Mouse (Mus musculus): Measurements from ENCODE around the gene Gm3435.
A peak's percentile ranks its signal among the peaks of the same experiment; 100 is the strongest.
"Not testable (repeated sequence)": the region's sequence is repeated elsewhere in the genome, so short reads cannot be mapped to it uniquely, and the experiment has no call there.

Gm3435 gene

DNA sequence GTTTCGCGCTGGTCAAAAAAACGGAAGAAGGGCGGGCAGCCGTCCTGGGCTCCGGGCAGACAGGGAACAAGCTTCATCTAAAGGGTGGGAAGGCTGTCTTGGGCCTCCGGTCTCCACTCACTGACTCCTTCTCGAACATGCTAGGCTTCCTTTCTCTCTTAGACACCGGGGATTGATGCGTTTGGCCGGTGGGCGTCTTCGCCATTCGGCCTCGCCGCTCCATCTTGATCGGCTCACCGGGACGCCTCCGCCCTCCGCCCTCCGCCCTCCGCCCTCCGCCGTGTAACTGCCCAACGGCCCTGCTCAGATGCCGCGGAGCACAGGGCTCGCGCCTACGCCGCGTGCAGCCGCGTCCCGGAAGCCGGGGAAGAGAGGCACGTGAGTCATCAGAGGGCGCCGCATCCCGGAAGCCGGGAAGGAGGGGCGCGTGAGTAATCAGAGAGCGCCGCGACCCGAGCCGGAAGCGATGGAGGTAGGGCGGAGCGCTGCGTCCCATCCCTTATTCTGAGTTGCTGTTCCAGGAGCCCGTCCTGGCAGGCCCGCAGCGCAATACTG, 31.3 kb downstream of the Gm3435 start, which contains the start of the genes Ermard, Tcte3 and Gm3448:
TSS of gene Ermard (plus strand) at position 34 of the 555 bp plus-strand sequence.
TSS of gene Tcte3 (minus strand) at position 314 of the 555 bp plus-strand sequence.
TSS of gene Gm3448 (minus strand) at position 363 of the 555 bp plus-strand sequence.
- DNase-seq = peak; percentile 54 to 55

DNA sequence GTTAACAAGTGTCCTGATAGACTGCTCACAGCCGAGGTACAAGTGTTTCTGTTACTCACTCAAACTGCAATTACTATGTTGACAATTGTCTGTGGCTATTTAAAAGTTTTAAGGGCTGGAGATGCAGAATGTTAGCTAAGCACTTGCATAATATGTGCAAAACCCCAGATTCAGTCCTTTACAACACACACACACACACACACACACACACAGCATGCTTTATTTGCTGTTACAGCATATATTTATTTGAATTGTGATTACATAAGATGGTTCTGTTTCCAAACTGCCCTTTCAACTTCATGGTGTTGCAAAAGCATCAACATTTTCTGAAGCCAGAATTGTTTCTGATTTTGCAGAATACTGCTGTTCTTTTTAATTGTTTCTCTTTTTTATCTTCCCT, 40.4 kb downstream of the Gm3435 start:
- not testable (repeated sequence) for DNase-seq

DNA sequence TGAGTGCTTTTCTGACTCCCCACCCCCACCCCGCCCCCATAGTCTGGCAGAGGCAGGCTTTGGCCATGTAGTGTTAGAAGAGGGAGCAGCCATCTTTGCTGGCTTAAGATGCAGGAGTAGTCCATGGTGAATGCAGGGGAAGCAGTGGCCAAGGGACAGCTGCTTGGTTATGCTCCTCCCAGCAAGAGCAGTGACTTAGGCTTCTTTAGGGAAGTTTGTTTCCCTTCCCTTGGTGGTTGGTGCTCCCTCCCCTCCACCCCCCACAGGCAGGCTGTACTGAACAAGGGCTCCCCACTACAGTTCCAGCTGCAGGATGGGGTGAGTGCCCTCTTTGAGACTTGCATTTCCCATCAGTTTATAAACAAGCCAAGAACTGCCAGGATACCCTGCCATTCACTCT, 42.8 kb downstream of the Gm3435 start:
- DNase-seq = not testable (repeated sequence)

DNA sequence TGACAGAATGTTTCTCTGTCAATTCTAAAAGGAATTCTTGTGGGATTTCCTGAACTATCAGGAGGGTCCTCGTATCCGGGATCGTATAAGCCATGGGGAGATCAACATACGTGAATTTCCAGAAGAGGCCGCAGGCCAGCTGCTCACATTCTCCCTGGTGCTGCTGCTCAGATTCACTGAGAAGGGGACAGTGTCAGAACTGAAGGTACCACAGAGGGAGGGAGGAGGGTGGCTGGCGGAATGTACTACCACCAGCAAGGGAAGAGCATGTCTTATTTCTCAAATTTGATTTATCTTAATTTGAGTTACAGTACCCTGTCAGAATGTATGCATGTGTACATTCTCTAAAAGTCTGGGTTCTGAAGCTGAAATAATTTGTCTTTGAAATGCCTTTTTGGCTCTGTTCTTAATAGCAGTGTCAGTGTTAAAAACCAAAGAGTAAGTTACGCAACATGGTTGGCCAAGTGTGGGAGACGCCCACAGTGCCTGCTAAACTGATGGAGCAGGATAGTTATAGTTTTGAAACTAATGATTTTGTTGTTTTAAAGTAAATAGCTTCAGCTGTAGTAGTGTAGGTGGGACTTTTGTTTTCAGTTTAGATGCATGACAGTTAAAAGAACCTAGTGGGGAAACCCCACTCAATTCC, 43.3 kb downstream of the Gm3435 start:
- not testable (repeated sequence) for DNase-seq

DNA sequence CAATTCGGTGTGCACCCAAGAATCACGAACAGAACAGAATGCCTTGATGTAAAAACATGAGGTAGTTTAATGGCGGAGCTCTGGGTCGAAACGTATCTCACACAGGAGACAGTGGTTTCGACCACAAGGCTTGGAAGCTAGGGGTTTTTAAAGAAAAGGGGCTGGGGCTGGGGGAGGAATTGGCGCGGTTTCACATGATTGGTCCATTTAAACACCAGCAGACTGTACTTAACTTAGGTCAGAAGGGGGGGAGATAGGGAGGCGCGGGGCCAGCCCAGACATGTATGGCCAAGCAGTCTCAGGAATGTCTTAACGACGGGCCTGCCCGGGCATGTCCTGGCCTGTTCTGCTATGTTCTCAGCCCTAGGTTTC, 43.8 kb downstream of the Gm3435 start:
- not testable (repeated sequence) for DNase-seq

DNA sequence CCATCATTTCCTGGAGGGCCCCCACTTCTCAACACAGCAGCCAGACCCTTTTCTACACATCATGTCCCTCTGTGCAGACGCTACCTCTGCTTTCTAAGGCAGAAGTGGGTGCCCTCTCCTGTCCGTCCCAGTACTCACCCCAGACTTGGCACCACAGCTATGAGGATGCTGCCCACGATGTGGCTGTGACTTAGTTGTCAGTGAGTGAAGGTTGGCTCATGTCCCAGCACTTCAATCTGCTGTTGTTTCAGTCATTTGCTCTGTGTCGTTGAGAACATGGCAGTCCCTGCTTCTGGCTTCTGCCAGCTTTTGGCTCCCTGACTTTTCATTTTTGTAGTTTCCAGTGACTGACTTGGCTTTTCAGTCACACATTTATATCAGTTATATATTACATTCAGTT, 45.9 kb downstream of the Gm3435 start:
- DNase-seq = no peak

DNA sequence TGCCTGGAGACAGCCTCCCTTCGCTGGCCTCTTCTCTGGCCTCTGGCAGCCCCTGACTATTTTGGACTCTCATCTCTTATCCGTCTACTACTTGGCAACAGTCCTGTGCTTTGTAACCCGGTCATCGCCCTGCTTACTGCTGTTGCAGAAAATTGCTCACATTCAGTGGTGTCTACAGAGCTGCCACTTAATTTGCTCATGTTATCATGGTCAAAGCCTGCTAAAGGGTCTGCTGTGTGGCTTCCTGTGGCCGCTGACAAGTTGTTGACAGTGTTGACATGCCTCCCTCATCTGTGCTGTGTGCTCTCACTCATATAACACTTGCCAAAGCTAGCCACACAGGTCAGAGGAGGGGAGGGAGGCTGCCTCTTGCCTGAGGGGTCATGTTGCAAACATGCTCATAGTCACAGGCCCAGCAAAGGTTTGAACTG, 48.2 kb downstream of the Gm3435 start:
- no peak for DNase-seq

DNA sequence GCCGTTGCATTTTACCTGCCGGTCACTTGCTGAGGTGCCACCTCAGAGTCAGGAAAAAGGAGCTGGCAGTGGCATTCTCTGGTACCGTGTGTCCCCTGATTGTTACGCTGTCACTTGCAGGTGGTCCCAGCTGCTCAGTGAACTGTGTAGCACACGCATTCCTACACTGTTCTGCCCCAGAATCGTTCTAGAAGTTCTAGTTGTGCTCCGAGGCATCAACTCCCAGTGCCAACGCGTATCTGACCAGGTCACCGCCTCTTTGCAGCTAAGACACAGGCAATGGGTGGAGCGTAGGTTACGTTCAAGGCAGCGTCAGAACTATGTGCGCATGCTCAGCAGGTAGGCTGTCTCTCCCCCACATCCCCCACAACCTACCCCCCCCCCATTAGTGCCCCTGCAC, 49.7 kb downstream of the Gm3435 start:
- DNase-seq = no peak

DNA sequence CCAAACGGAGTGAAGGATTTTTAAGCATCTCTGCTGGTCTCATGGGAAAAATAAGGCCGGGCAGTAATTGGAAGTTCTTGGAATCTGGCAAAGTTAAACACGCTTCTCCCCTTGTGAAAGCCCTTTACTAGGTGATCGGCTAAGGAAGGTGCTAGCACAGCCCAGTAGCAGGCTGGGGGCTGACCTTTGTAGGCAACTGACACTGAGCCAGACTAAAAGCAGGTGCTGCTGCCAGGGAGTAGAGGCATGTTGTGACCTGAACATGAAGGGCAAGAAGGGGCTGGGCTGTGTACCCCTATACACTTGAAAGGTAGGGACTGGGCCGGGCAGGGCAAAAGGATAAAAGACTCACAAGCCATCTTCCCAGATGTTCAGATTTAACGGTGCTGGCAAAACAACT, 50.4 kb downstream of the Gm3435 start:
- no peak for DNase-seq

DNA sequence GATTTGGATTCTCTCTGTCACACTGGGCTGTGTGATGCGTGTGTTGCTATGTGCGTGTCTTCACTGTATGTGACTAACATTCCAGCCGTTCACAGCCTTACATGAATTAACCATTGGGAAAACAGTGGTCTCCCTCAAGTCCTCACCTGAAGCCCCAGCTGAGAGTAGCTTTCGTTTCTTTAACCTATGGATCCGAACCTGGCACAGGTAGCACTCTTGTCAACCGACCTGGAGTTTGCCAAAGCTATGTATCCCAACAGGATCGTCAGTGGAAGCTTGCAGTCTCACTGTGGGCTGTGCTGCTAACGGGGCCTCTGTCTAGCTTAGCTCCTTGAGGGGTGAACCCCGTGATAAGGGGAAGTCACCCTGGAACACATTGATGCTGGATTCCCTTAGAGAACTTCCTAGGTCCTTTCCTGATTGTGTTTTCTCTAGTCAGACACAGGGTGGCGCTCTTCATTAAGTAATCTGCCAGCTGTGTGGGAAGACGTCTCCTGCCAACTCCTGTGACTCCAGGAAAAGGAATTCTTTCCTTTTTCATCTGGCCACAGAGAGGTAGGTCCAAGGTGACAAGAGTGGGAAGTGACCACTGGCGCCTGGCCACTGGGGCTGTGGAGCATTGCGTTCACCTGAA, 55.5 kb downstream of the Gm3435 start:
- DNase-seq = no peak

DNA sequence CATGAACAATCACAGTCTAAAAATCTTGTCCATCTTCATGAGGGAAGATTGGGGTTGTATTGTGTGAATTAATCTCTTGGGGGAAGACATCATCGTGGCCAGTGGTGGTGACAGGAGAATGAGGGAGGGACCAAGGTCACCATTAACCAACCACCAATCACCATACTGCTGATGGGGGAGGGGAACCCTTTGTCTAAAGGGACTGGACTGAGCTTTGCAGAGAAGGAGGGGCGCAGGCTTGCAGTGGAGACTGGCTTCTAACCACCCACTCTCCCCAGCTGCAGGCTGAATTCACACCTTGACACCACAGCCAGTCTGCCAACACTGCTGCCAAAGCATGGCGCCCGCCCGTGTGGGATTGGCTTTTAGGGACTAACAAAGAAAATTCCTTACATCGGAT, 56.1 kb downstream of the Gm3435 start:
- no peak for DNase-seq

DNA sequence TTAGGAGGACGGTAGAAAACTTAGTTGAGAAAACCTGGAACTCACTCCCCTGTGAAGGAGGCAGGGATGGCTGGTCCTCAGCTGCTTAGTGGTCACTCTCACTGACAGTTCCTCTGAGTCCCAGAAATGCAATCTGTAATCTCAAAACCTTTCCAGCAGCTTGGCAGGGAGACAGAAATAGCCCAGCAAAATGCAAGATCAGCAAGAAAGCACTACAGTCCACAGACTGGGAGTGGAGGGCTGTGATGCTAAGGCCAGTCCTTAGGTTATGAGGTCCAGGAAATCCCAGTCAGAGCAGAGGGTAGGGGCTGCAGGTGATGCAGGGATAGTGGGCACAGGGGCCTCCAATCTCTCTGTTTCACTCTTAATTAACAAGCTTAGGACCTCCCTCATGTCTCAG, 56.9 kb downstream of the Gm3435 start:
- no peak for DNase-seq

DNA sequence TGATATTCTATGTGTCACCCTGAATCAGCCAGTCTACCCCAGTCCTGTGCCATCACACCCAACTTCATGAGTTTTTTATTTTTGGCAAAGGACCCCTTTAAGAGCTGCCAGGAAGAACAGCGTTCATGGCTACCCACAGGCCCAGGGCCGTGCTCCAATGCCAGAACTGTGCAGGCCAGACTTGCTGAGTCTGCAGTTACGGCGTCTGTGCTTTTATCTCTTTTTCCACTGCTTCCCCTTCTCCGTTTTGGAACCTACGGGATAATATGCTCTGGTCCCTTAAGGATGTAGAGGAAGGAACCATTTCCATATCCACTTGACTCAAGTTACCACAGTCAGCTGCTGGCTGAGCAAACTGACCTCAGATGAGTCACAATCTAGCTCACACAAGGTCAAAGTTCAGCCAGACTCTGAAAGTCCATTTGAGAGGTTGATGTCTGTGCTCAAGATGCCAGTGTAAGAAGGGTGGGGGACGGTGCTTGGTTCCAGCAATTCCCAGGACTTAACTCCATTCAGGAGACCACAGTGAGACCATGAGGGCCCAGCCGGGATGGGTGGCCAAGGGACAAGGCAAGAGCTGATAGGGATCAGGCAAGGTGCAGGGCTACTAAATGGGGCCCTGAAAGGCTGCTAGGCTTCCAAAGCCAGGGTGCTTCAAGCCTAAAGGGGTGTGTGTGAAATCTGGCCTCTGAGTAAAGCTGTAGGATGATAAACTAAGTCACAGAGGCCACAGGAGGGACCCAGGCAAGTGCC, 58.2 kb downstream of the Gm3435 start:
- DNase-seq = no peak

DNA sequence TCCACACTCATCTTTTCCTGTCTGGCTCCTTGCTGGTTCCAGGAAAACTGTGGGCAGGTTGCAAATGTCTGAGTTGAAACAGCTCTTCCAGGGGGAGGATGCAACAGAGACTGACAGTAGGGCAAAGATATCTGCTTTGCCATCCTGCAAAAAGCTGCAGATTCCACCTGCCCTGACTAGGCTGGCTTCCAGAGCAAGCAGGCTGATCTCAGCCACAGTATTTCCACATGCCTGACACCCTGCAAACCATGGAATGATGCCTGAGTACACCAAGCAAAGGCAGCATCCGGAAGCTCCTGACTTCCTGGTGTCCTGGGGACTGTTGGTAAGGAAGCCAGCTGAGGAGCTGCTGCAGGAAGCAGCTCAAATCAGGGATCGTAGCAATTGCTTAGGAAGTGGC, 59.1 kb downstream of the Gm3435 start:
- DNase-seq = no peak
